Mouse (Mus musculus) lung, postnatal 0 days (tissue): ENCODE measurements around the gene Ehd1. TPM values are rescaled to one million over a fixed set of nuclear protein-coding genes. Genes with fewer than 3 reads are reported as not detected.
A peak's percentile ranks its signal among the peaks of the same experiment; 100 is the strongest.
"Not testable (repeated sequence)": the region's sequence is repeated elsewhere in the genome, so short reads cannot be mapped to it uniquely, and the experiment has no call there.

Experiments
- ATAC-seq: fragments of 200-750 bp; cut with Nextera tagmentation; 2 replicates; pipeline ENCODE4 v1.8.0; 2017; ENCODE audit warnings: moderate library complexity
- DNase-seq: peaks from one replicate; pipeline ENCODE4 v3.0.0-alpha.2; 2016; ENCODE audit warnings: low spot score
- H3K27ac ChIP-seq: fragments of 300-500 bp; sonication (generic); 2 replicates; pipeline ENCODE4 v1.5.1; 2014; ENCODE audit warnings: antibody characterized with exemption, mild to moderate bottlenecking, low read length, mixed read lengths
- H3K27me3 ChIP-seq: fragments of 300-500 bp; sonication (generic); replicated peaks from 2 replicates; pipeline ENCODE4 v1.6.1; 2014; ENCODE audit warnings: low read length, mixed read lengths; ENCODE audit not compliant: insufficient read depth
- H3K36me3 ChIP-seq: fragments of 300-500 bp; sonication (generic); 2 replicates; pipeline ENCODE4 v1.6.1; 2014; ENCODE audit warnings: low read length, mixed read lengths; ENCODE audit not compliant: insufficient read depth
- H3K4me1 ChIP-seq: fragments of 300-500 bp; sonication (generic); 2 replicates; pipeline ENCODE4 v1.6.1; 2014; ENCODE audit warnings: antibody characterized with exemption, low read depth, low read length, mixed read lengths; ENCODE audit not compliant: insufficient read depth
- H3K4me2 ChIP-seq: fragments of 300-500 bp; sonication (generic); replicated peaks from 2 replicates; pipeline ENCODE4 v1.6.1; 2014; ENCODE audit warnings: low read depth, mild to moderate bottlenecking, low read length, moderate library complexity, mixed read lengths
- H3K4me3 ChIP-seq: fragments of 300-500 bp; sonication (generic); 2 replicates; pipeline ENCODE4 v1.5.1; 2014; ENCODE audit warnings: low read depth, low read length
- H3K9ac ChIP-seq: fragments of 300-500 bp; sonication (generic); replicated peaks from 2 replicates; pipeline ENCODE4 v1.6.1; 2014; ENCODE audit warnings: low read depth, mild to moderate bottlenecking
- H3K9me3 ChIP-seq: fragments of 300-500 bp; sonication (generic); 2 replicates; pipeline ENCODE4 v1.6.1; 2016; ENCODE audit warnings: low read length, mixed read lengths
- CTCF ChIP-seq: IDR thresholded peaks from 2 replicates; pipeline ENCODE4 v1.5.1; 2016; ENCODE audit warnings: antibody characterized with exemption, mild to moderate bottlenecking
- EP300 ChIP-seq: IDR thresholded peaks from 2 replicates; pipeline ENCODE4 v1.6.1; 2016; ENCODE audit warnings: antibody characterized with exemption, mild to moderate bottlenecking, control low read depth
- WGBS: fragments of 180-500 bp; shearing (Covaris S2); extraction: QIAGEN DNeasy Blood & Tissue Kit; methylation state at CpG from one replicate; pipeline ENCODE4 v1.1.7; 2014; 5-methylcytosine and 5-hydroxymethylcytosine counted together
- polyA plus RNA-seq: library from polyadenylated mRNA; unstranded; fragments of >200 nt; fragmentation: Nextera tagmentation; extraction: Ambion mirVana; gene quantifications from 2 replicates; pipeline ENCODE4 v1.2.1, GENCODE M21; 2015

Ehd1 gene
- polyA plus RNA-seq, 1 experiment from 2014 or later: 115 TPM

GRCm38 (mm10) chr19:6286434-6287401 is 10.2 kb downstream of the Ehd1 start:
- TF ChIP-seq EP300 (no peak), CTCF (no peak)
- H3K36me3 ChIP-seq: peaks cover 16% of the 10 kb centered on the region; the same call in 1 of the 2 replicates
- no peaks in the 10 kb centered on the region for H3K9me3 ChIP-seq
- ATAC-seq: no peak
- no peak overlapping the region; the same call in 1 of the 2 replicates for H3K4me2 ChIP-seq
- peaks cover 12% of the 10 kb centered on the region for H3K4me1 ChIP-seq
- no peaks in the 10 kb centered on the region for H3K27me3 ChIP-seq
- no peak overlapping the region for H3K9ac ChIP-seq
- H3K27ac ChIP-seq: peak overlapping the region; percentile 23
- no peak for DNase-seq
- WGBS: 80% methylated on average over 19 of the region's 19 CpGs
- no peak overlapping the region for H3K4me3 ChIP-seq

- no peak overlapping the region for H3K4me2 ChIP-seq
- H3K27ac ChIP-seq: peak overlapping the region; percentile 68
- H3K9ac ChIP-seq: no peak overlapping the region
- H3K27me3 ChIP-seq: no peaks in the 10 kb centered on the region
- no peaks in the 10 kb centered on the region for H3K9me3 ChIP-seq
- 0 out of 2 replicates have a peak, but pooled peaks cover 4% of the 10 kb centered on the region for H3K36me3 ChIP-seq
- WGBS: 44% methylated on average over 13 of the region's 13 CpGs
- TF ChIP-seq CTCF (no peak), EP300 (no peak)
- peaks cover 12% of the 10 kb centered on the region for H3K4me1 ChIP-seq
- ATAC-seq: peak; percentile 42
- peak; percentile 51 for DNase-seq
- H3K4me3 ChIP-seq: no peak overlapping the region
These were observed 11.8 kb downstream of the Ehd1 start for GRCm38 (mm10) chr19:6288236-6288894.

GRCm38 (mm10) chr19:6289696-6290238 is 13.2 kb downstream of the Ehd1 start:
- WGBS: 88% methylated on average over 14 of the region's 14 CpGs
- H3K4me3 ChIP-seq: no peak overlapping the region
- H3K36me3 ChIP-seq: 0 out of 2 replicates have a peak, but pooled peaks cover 4% of the 10 kb centered on the region

GRCm38 (mm10) chr19:6290720-6291116 is 14.2 kb downstream of the Ehd1 start:
- H3K9me3 ChIP-seq, H3K36me3 ChIP-seq, H3K4me2 ChIP-seq: not testable (repeated sequence)

More at GRCm38 (mm10) chr19:6289696-6290238, 13.2 kb downstream of the Ehd1 start:
- DNase-seq: no peak
- Histone ChIP-seq H3K27me3 (no peaks in the 10 kb centered on the region), H3K9ac (no peak overlapping the region), H3K4me2 (no peak overlapping the region), H3K27ac (no peak overlapping the region), H3K9me3 (no peaks in the 10 kb centered on the region), H3K4me1 (peaks cover 11% of the 10 kb centered on the region)
- no peak; the same call in 1 of the 2 replicates for TF ChIP-seq CTCF
- ATAC-seq: no peak

GRCm38 (mm10) chr19:6291117-6291781 is 14.7 kb downstream of the Ehd1 start:
- 83% methylated on average over 10 of the region's 10 CpGs for WGBS
- TF ChIP-seq EP300 (no peak), CTCF (no peak; the same call in 1 of the 2 replicates)
- DNase-seq: no peak
- no peak overlapping the region for H3K9ac ChIP-seq
- no peak overlapping the region for H3K4me2 ChIP-seq
- H3K27ac ChIP-seq: 0 out of 2 replicates have a peak overlapping the region, but pooled peaks have one; percentile 20
- peak; percentile 10 for ATAC-seq
- peaks cover under 1% of the 10 kb centered on the region; the same call in 1 of the 2 replicates for H3K4me1 ChIP-seq
- H3K27me3 ChIP-seq: no peaks in the 10 kb centered on the region
- peaks cover 10% of the 10 kb centered on the region; the same call in 1 of the 2 replicates for H3K36me3 ChIP-seq
- H3K4me3 ChIP-seq: no peak overlapping the region
- no peaks in the 10 kb centered on the region for H3K9me3 ChIP-seq

More at GRCm38 (mm10) chr19:6290720-6291116, 14.2 kb downstream of the Ehd1 start:
- not testable (repeated sequence) for H3K9ac ChIP-seq, H3K4me1 ChIP-seq, H3K27me3 ChIP-seq, H3K4me3 ChIP-seq, ATAC-seq, DNase-seq
- WGBS: 92% methylated on average over 5 of the region's 6 CpGs
- 0 out of 2 replicates have a peak overlapping the region, but pooled peaks have one; percentile 20 for H3K27ac ChIP-seq
